ENCODE assay signal across 9 mouse cellular contexts in the genomic region with DNA sequence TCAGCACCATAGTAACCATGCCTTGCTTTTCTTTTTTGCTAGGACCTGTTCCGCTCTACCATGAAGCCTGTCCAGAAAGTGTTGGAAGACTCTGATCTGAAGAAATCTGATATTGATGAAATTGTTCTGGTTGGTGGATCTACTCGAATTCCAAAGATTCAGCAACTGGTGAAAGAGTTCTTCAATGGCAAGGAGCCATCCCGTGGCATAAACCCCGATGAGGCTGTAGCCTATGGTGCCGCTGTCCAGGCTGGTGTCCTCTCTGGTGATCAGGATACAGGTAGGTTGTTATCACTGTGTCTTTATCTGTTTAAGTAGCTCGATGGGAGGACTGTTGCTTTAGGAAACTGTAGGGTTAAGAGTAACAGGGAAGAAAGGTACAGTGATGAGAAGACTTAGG. TPM values are rescaled to one million over a fixed set of nuclear protein-coding genes. Genes with fewer than 3 reads are reported as not detected.
DNase-seq lines count a peak whose midpoint lies in the region; ATAC-seq lines count a peak whose summit lies in the region.
"Had no signal": no experiment of that assay in that cellular context is flagged by ENCODE, and none has a peak within 500 bp of the region (broad histone marks: within the 10 kb centered on the region; RNA-seq: fewer than 3 reads in every experiment).

No protein-coding gene starts in this region.

- peak overlapping the region; percentile 100 for H3K9ac ChIP-seq in heart, embryonic 13.5 days
- H3K9ac ChIP-seq in hindbrain, embryonic 14.5 days: no peak overlapping the region
- H3K9ac ChIP-seq in midbrain, embryonic 12.5 days (replicated peaks): no peak overlapping the region

- peaks cover 61% of the 10 kb centered on the region for H3K4me1 ChIP-seq in heart, embryonic 13.5 days
- H3K4me1 ChIP-seq in brown adipose tissue, adult 24 weeks (ENCODE audit: control insufficient read depth, insufficient read depth, insufficient read length, low read length): peaks cover 11% of the 10 kb centered on the region
- peaks cover 57% of the 10 kb centered on the region for H3K4me1 ChIP-seq in hindbrain, embryonic 14.5 days (replicated peaks; ENCODE audit: control insufficient read depth, insufficient read depth, low read length)
- peaks cover 49% of the 10 kb centered on the region for H3K4me1 ChIP-seq in midbrain, embryonic 12.5 days

- no peak for ATAC-seq in heart, embryonic 13.5 days (ENCODE audit: extremely low read depth, insufficient number of reproducible peaks, low FRiP score, low TSS enrichment)
- no peak for ATAC-seq in hindbrain, embryonic 14.5 days (ENCODE audit: low FRiP score)
- no peak for ATAC-seq in midbrain, embryonic 12.5 days (ENCODE audit: low FRiP score, low read depth)
- ATAC-seq: inflammation-experienced regulatory T-cells, adult 6 months had no signal

- no peak overlapping the region for H3K27ac ChIP-seq in heart, embryonic 13.5 days (replicated peaks)
- H3K27ac ChIP-seq in brown adipose tissue, adult 24 weeks (replicated peaks; ENCODE audit: low read depth, low read length): no peak overlapping the region
- no peak overlapping the region for H3K27ac ChIP-seq in hindbrain, embryonic 14.5 days
- no peak overlapping the region for H3K27ac ChIP-seq in midbrain, embryonic 12.5 days (replicated peaks)

- H3K27me3 ChIP-seq in heart, embryonic 13.5 days (replicated peaks): no peaks in the 10 kb centered on the region
- no peaks in the 10 kb centered on the region for H3K27me3 ChIP-seq in hindbrain, embryonic 14.5 days (ENCODE audit: control insufficient read depth, insufficient read depth, low read length)
- H3K27me3 ChIP-seq in midbrain, embryonic 12.5 days: no peaks in the 10 kb centered on the region

- H3K4me2 ChIP-seq in heart, embryonic 13.5 days: peak overlapping the region; percentile 82
- peak overlapping the region; percentile 79 for H3K4me2 ChIP-seq in hindbrain, embryonic 14.5 days (replicated peaks)
- peak overlapping the region; percentile 70 for H3K4me2 ChIP-seq in midbrain, embryonic 12.5 days (replicated peaks)

- H3K9me3 ChIP-seq in heart, embryonic 13.5 days: no peaks in the 10 kb centered on the region
- no peaks in the 10 kb centered on the region for H3K9me3 ChIP-seq in hindbrain, embryonic 14.5 days (ENCODE audit: control insufficient read depth, low read length)
- H3K9me3 ChIP-seq in midbrain, embryonic 12.5 days: no peaks in the 10 kb centered on the region

- DNase-seq in heart, adult 9 months (ENCODE audit: low spot score in 2 of 2): no peak
- DNase-seq in hindbrain, embryonic 14.5 days (ENCODE audit: low spot score): no peak
- no peak for DNase-seq in c-Kit-positive CD71-positive TER-119-positive erythroid progenitor cells, embryonic 14.5 days (ENCODE audit: low spot score)
- no peak for DNase-seq in cerebellum, adult 9-10 months
- no peak for DNase-seq in embryo, embryonic 9.5 days (ENCODE audit: extremely low spot score)

- peak overlapping the region; percentile 99 for H3K4me3 ChIP-seq in heart, embryonic 13.5 days
- H3K4me3 ChIP-seq in brown adipose tissue, adult 24 weeks (ENCODE audit: insufficient read depth, low read depth, low read length): peak overlapping the region; percentile 23; the same call in 1 of the 2 replicates
- H3K4me3 ChIP-seq in hindbrain, embryonic 14.5 days (replicated peaks; ENCODE audit: low read length): peak overlapping the region; percentile 91; the same call in 1 of the 2 replicates
- H3K4me3 ChIP-seq in midbrain, embryonic 12.5 days: peak overlapping the region; percentile 99; the same call in 1 of the 2 replicates

- peaks cover 70% of the 10 kb centered on the region for H3K36me3 ChIP-seq in heart, embryonic 13.5 days
- H3K36me3 ChIP-seq in hindbrain, embryonic 14.5 days (replicated peaks; ENCODE audit: control insufficient read depth, insufficient read depth): peaks cover 67% of the 10 kb centered on the region
- peaks cover 61% of the 10 kb centered on the region for H3K36me3 ChIP-seq in midbrain, embryonic 12.5 days

- 70% methylated on average over 6 of the region's 6 CpGs for WGBS in heart, embryonic 13.5 days
- WGBS in hindbrain, embryonic 14.5 days: 91% methylated on average over 6 of the region's 6 CpGs
- 94% methylated on average over 6 of the region's 6 CpGs for WGBS in midbrain, embryonic 12.5 days

RNA-seq across cellular contexts. Expression of a gene that starts 2.7 kb away (rescaled TPM):
- polyA plus RNA-seq in heart, embryonic 13.5 days (2015; fragmentation: Nextera tagmentation; extraction: Ambion mirVana): 631 and 745 TPM in 2 replicates
- polyA plus RNA-seq in brown adipose tissue, adult 24 weeks (2012; ENCODE audit: insufficient read depth, insufficient read length, missing spikeins): 188 and 303 TPM in 2 replicates
- polyA plus RNA-seq in hindbrain, embryonic 14.5 days (2014; fragmentation: Nextera tagmentation; extraction: Ambion mirVana): 423 and 537 TPM in 2 replicates
- polyA plus RNA-seq in midbrain, embryonic 12.5 days (2016; fragmentation: Nextera tagmentation; extraction: Ambion mirVana): 609 and 641 TPM in 2 replicates

RNA-seq across cellular contexts. Expression of a gene that starts 19.5 kb away (rescaled TPM):
- polyA plus RNA-seq in heart, embryonic 13.5 days (2015; fragmentation: Nextera tagmentation; extraction: Ambion mirVana): 55.6 and 59.5 TPM in 2 replicates
- polyA plus RNA-seq in brown adipose tissue, adult 24 weeks (2012; ENCODE audit: insufficient read depth, insufficient read length, missing spikeins): 18.7 and 22.6 TPM in 2 replicates
- 111 and 123 TPM in 2 replicates for polyA plus RNA-seq in hindbrain, embryonic 14.5 days (2014; fragmentation: Nextera tagmentation; extraction: Ambion mirVana)
- polyA plus RNA-seq in midbrain, embryonic 12.5 days (2016; fragmentation: Nextera tagmentation; extraction: Ambion mirVana): 124 and 130 TPM in 2 replicates

RNA-seq across cellular contexts. Expression of a gene that starts 25.2 kb away (rescaled TPM):
- polyA plus RNA-seq in heart, embryonic 13.5 days (2015; fragmentation: Nextera tagmentation; extraction: Ambion mirVana): 22.9 and 27.2 TPM in 2 replicates
- polyA plus RNA-seq in brown adipose tissue, adult 24 weeks (2012; ENCODE audit: insufficient read depth, insufficient read length, missing spikeins): 23.2 and 28.2 TPM in 2 replicates
- 24.8 and 26.1 TPM in 2 replicates for polyA plus RNA-seq in hindbrain, embryonic 14.5 days (2014; fragmentation: Nextera tagmentation; extraction: Ambion mirVana)
- polyA plus RNA-seq in midbrain, embryonic 12.5 days (2016; fragmentation: Nextera tagmentation; extraction: Ambion mirVana): 20.3 and 24.6 TPM in 2 replicates

RNA-seq across cellular contexts. Expression of a gene that starts 51.6 kb away (rescaled TPM):
- polyA plus RNA-seq in heart, embryonic 13.5 days (2015; fragmentation: Nextera tagmentation; extraction: Ambion mirVana): 55.0 and 66.1 TPM in 2 replicates
- 55.3 and 59.9 TPM in 2 replicates for polyA plus RNA-seq in brown adipose tissue, adult 24 weeks (2012; ENCODE audit: insufficient read depth, insufficient read length, missing spikeins)
- 73.8 and 83.7 TPM in 2 replicates for polyA plus RNA-seq in hindbrain, embryonic 14.5 days (2014; fragmentation: Nextera tagmentation; extraction: Ambion mirVana)
- polyA plus RNA-seq in midbrain, embryonic 12.5 days (2016; fragmentation: Nextera tagmentation; extraction: Ambion mirVana): 81.6 and 85.0 TPM in 2 replicates

RNA-seq across cellular contexts. Expression of a gene that starts 58.3 kb away (rescaled TPM):
- not detected in 2 replicates for polyA plus RNA-seq in heart, embryonic 13.5 days (2015; fragmentation: Nextera tagmentation; extraction: Ambion mirVana)
- polyA plus RNA-seq in brown adipose tissue, adult 24 weeks (2012; ENCODE audit: insufficient read depth, insufficient read length, missing spikeins): not detected in 2 replicates
- not detected in 2 replicates for polyA plus RNA-seq in hindbrain, embryonic 14.5 days (2014; fragmentation: Nextera tagmentation; extraction: Ambion mirVana)
- 0.10 TPM in 1 of 2 replicates, not detected in the other for polyA plus RNA-seq in midbrain, embryonic 12.5 days (2016; fragmentation: Nextera tagmentation; extraction: Ambion mirVana)
- polyA plus RNA-seq: inflammation-experienced regulatory T-cells, adult 6 months had no signal

Comparison
In these comparisons a context has a peak if more than half of its experiments do, and no peak if none do; other contexts are left out.
1. H3K4me3 ChIP-seq: peak in every context shown above with its lines; median percentile 99 in heart, embryonic 13.5 days; 99 in midbrain, embryonic 12.5 days; 91 in hindbrain, embryonic 14.5 days; 23 in brown adipose tissue, adult 24 weeks.